Mouse (Mus musculus): ENCODE data around the gene Cers3.

DNA sequence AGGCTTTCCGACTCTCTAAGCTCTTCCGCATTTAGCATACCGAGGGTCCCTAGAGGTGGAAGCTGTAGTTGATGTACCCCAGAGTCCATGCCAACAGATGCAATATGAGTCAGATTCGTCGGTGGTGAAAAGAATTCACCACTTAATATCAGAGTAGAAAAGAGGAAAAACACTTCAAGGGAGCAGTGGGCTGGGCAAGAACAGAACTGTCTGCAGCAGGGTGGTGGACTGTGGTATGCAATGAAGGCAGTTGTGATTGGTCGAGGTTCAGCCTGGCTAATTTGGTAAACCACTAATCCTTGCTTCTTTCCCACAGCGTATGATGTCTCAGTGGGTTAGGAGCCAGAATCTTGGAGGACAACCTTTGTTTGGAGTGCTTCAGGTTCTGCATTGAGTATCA lies 40.6 kb upstream of the Cers3 start:
- TF ChIP-seq CTCF (conservative IDR thresholded peaks at IDR 0.05; ENCODE audit: low read length): no peak
- TF ChIP-seq POU5F1 (IDR thresholded peaks at IDR 0.05; ENCODE audit: borderline replicate concordance, low read length): no peak
